Mouse (Mus musculus): Measurements from ENCODE around the gene Gm21663. TPM values are rescaled to one million over a fixed set of nuclear protein-coding genes. Genes with fewer than 3 reads are reported as not detected.

Gm21663 gene
- polyA plus RNA-seq, 1 experiment from 2014 or later = not detected

Other genes starting within 250 kb of the Gm21663 start
- 3.3 and 3.8 TPM in 2 replicates for gene Xrcc2, start 236.6 kb downstream of the Gm21663 start, polyA plus RNA-seq (2015; fragmentation: Nextera tagmentation; extraction: Ambion mirVana)
- gene Actr3b, start 182.4 kb downstream of the Gm21663 start, polyA plus RNA-seq (2015; fragmentation: Nextera tagmentation; extraction: Ambion mirVana) = 0.41 and 0.60 TPM in 2 replicates
- gene Gm21671, start 12.0 kb upstream of the Gm21663 start, polyA plus RNA-seq (2015; fragmentation: Nextera tagmentation; extraction: Ambion mirVana) = 0.03 TPM in 1 of 2 replicates, not detected in the other
- gene Gm21680, start 30.3 kb upstream of the Gm21663 start, polyA plus RNA-seq (2015; fragmentation: Nextera tagmentation; extraction: Ambion mirVana) = not detected in 2 replicates
- gene Gm21698, start 46.3 kb upstream of the Gm21663 start, polyA plus RNA-seq (2015; fragmentation: Nextera tagmentation; extraction: Ambion mirVana) = not detected in 2 replicates
- not detected in 2 replicates for gene Gm1979, start 62.4 kb upstream of the Gm21663 start, polyA plus RNA-seq (2015; fragmentation: Nextera tagmentation; extraction: Ambion mirVana)
- not detected in 2 replicates for gene Gm5862, start 80.5 kb upstream of the Gm21663 start, polyA plus RNA-seq (2015; fragmentation: Nextera tagmentation; extraction: Ambion mirVana)
- not detected in 2 replicates for gene Speer4a, start 97.2 kb upstream of the Gm21663 start, polyA plus RNA-seq (2015; fragmentation: Nextera tagmentation; extraction: Ambion mirVana)
- gene Gm7347, start 116.2 kb upstream of the Gm21663 start, polyA plus RNA-seq (2015; fragmentation: Nextera tagmentation; extraction: Ambion mirVana) = not detected in 2 replicates
- gene Gm10471, start 146.9 kb upstream of the Gm21663 start, polyA plus RNA-seq (2015; fragmentation: Nextera tagmentation; extraction: Ambion mirVana) = not detected in 2 replicates
- not detected in 2 replicates for gene 5031410I06Rik, start 163.0 kb upstream of the Gm21663 start, polyA plus RNA-seq (2015; fragmentation: Nextera tagmentation; extraction: Ambion mirVana)
- gene Gm10220, start 179.0 kb upstream of the Gm21663 start, polyA plus RNA-seq (2015; fragmentation: Nextera tagmentation; extraction: Ambion mirVana) = not detected in 2 replicates

All from liver, embryonic 15.5 days (tissue).